Mouse (Mus musculus): ENCODE data around the gene Rbfox3.

The Rbfox3 gene

DNA sequence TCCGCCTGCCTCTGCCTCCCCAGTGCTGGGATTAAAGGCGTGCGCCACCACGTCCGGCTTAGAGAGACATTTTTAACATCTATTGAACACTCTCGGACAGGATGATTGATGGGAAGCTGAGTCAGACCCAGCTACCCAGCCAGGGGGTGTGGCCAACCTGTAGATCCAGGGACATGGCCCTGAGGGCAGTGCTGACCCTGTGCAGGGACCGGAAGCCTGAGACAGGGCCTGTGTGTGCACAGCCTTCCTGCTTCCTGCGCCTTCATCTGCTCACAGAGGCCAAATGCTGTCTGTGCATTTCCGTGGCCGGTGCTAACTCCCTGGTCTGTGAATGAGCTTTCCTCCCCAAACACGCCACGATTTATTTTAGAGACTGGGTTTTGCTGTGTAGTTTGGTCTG lies 431.6 kb downstream of the Rbfox3 start:
- no peak for DNase-seq (ENCODE audit: low read depth, low spot score)

DNA sequence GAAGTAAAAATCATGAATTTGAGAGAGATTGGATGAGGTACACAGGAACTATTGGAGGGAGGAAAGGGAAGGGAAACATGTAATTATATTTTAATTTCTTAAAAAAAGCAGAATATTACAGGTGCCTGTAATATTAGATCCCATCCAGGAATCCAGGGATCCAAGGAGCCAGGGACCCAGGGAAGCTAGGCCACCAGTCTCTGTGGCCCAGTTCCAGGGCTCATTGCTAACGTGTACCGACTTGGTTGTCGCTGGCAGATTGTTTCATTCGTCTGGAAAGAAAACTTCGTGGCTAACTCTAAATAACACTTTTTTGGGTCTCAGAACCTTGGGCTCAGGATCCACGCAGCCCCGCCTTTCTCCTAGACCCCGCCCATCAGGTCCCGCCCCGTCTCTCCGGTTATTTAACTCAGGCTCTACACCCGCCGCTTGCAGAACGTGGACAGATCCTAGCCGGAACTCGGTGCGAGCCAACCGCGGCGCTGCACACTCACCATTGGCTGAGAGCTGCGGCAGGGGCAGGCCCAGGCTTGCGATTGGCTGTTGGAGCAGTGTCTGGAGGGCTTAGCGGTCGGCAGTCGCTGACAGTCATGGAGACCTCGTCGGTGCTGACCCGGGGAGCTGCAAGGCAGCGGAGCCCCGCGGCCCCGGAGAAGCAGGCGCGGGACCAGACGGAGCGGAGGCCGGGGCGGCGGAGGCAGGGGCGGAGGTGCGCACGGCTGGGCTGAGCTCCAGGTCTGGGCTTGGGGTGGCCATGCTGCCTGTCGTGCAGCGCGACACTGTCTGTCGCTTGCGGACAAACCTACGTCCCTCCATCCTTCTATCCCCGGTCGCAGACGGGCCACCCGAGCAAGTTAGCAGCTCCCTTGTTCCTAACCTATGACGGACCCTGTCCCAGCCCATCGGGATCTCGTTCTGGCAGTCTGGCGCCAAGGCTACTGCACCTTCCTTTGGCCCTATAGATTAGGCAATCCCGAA lies 434.7 kb downstream of the Rbfox3 start, which contains the start of gene Engase:
Engase (plus strand) TSS at position 434 of the 978 bp plus-strand sequence.
- peak; percentile 84 for DNase-seq (ENCODE audit: low read depth, low spot score)

DNA sequence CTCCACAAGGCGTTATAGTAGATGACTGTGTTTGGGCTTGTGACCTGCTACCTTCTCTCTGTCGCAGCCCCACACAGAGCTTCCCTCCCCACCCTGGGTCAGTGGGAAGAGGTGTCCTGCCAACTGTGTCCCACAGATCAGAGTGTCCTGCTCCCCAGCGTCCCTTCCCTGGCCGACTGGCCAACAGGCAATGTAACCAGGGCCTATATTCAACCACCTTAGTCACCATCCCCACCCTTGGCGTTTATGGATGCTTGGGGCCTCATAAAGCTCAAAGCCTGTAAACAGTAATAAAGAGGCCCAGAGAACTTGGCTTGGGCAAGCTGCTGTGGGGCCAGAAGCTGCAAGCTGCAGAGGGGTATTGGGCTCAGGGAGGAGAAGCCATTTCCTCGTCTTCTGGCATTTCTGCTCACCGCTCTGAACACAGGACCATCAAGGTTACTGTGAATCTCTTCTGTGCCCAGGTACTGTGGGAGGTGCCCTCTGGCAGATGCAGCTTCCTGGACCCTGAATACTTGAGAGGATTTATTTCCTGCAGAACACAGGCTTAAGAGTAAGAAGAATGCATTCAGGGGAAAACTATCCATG lies 435.8 kb downstream of the Rbfox3 start:
- no peak for DNase-seq (ENCODE audit: low read depth, low spot score)

GRCm38 (mm10) chr11:118473842-118474500 lies 437.4 kb downstream of the Rbfox3 start:
- no peak for DNase-seq (ENCODE audit: low read depth, low spot score)

GRCm38 (mm10) chr11:118473161-118473560 lies 438.2 kb downstream of the Rbfox3 start:
- no peak for DNase-seq (ENCODE audit: low read depth, low spot score)

GRCm38 (mm10) chr11:118471676-118472075 lies 439.7 kb downstream of the Rbfox3 start:
- DNase-seq (ENCODE audit: low read depth, low spot score): no peak

DNA sequence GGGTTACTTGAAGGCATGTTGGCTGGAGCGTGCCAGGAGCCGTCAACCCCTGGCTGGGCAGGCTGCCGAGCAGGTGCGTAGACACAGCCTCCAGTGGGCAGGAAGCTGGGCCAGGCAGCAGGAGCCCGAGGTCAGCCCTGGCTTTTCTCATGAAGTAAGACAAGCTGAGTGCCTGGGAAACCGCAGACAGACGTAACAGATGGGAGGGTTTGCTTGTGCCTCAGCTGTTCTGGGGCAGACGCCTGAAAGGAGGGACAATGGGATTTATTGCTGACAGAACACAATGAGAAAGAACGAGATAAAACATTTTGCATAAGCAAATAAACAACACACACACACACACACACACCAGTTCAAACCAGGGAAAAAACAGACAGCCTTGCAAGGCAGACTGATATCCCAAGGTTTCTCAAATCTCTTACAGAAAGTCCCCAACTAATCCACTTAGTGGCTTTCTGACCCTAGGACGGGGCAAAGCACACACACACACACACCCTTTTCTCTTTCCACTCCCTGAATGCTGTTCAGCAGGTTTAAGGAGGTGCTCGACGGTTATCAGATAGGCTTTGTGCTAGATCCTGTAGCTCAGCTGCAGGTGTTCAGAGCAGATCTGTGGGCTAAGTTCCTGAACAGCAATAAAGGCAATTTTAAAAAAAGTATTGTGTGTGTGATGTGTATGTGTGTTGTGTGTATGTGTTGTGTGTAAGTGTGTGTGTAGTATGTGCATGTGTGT lies 441.0 kb downstream of the Rbfox3 start:
- DNase-seq (ENCODE audit: low read depth, low spot score): no peak

GRCm38 (mm10) chr11:118469509-118470160 lies 441.8 kb downstream of the Rbfox3 start:
- no peak for DNase-seq (ENCODE audit: low read depth, low spot score)

- DNase-seq (ENCODE audit: low read depth, low spot score): no peak
Observed at GRCm38 (mm10) chr11:118467441-118468035, 443.9 kb downstream of the Rbfox3 start.

- no peak for DNase-seq (ENCODE audit: low read depth, low spot score)
Observed at GRCm38 (mm10) chr11:118460280-118460679, 451.1 kb downstream of the Rbfox3 start.

GRCm38 (mm10) chr11:118459536-118459935 lies 451.9 kb downstream of the Rbfox3 start:
- DNase-seq (ENCODE audit: low read depth, low spot score): no peak

DNA sequence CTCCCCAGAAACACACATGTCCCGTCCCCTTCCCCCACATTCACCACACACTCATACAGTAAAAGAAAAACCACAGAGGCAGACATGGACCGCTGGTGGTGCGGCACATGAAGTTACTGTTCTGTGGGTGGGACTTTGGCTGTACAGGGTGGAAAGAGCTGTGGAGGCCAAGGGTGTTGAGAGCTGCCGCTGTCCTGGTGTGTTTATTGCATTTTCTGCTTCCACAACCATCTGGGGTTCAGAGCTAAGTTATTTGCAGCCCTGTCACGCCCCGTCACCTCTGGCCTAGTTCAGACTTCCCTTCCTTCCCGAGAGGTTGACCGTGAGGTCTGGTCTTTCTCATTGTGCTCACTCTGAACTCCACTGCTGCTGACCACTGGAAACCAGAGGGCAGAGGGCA lies 452.3 kb downstream of the Rbfox3 start:
- DNase-seq (ENCODE audit: low read depth, low spot score): no peak

DNA sequence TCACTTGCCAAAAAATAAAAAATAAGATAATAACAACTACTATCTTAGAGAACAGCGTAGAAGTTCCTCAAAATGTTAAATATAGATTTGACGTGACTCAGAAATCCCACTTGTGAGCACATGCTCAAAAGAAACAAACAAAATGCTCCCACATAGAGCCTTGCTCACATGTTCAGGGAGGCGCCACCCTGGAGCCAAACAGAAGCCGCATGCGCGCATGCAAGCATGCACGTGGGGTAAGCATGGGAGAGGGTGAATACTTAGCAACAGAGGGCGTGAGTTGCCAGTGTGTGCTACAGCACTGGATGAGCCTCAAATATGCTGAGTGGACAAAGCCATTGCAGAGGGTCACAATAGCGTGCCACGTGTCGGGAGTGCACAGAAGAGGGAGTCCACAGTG lies 454.5 kb downstream of the Rbfox3 start:
- DNase-seq (ENCODE audit: low read depth, low spot score): no peak

GRCm38 (mm10) chr11:118455788-118456187 lies 455.6 kb downstream of the Rbfox3 start:
- no peak for DNase-seq (ENCODE audit: low read depth, low spot score)

DNA sequence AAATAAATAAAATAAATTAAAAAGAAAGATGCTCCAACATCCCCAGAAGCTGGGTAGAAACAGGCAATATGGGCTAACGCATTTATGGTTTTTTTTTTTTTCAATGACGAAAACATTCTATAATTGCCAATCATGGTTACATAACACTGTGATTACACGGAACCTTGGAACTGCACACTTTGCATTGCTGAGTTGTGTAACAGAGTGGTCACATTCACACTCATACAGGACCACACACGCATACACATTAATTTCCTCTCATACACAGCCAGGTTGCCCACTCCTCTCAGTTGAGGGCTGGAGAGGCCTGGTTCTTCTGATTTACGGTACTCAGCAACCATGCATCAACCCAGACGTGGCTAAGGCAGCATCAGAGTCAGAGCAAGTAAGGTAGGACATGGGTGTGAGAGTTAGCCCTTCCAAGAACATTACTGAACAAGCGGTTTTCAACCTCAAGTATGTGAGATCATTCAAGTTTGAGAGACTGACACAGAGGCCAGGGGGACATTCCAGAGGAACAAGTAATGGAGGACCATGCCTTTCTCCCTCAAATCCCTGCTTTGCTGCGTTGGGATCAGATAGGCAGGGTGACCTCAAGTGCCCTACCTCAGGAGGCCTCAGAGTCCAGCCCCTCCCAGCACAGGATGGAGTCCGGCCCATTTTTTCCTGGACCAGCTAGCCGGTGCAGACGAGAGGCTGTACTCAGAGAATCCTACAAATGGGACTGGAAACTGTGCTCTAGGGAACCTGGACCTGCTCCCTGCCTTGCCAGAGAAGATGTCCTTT lies 457.3 kb downstream of the Rbfox3 start:
- DNase-seq (ENCODE audit: low read depth, low spot score): no peak

GRCm38 (mm10) chr11:118452955-118453354 lies 458.4 kb downstream of the Rbfox3 start:
- no peak for DNase-seq (ENCODE audit: low read depth, low spot score)

GRCm38 (mm10) chr11:118451211-118451610 lies 460.2 kb downstream of the Rbfox3 start:
- DNase-seq (ENCODE audit: low read depth, low spot score): no peak

DNA sequence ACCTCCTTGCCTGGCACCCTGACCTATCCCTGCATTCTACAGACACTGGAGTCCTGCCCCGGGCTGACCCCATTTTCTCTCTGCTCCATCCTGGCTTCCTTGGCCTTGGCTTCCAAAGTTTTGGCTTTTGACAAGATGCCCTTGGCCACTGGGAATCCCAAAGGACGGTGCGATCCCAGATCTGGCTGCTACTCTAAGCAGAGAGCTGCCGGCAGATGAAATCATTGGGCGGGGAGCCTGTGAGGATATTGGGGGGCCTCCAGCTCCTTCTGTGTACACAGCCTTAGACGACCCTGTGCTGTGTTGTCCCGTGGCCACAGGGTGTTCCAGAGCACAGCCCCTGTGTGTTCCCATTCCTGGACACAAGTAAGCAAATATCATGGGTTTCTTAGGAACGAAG lies 463.0 kb downstream of the Rbfox3 start:
- no peak for DNase-seq (ENCODE audit: low read depth, low spot score)

- DNase-seq (ENCODE audit: low read depth, low spot score): no peak
Observed at GRCm38 (mm10) chr11:118447346-118447745, 464.1 kb downstream of the Rbfox3 start.

- DNase-seq (ENCODE audit: low read depth, low spot score): no peak
Observed at GRCm38 (mm10) chr11:118445843-118446242, 465.6 kb downstream of the Rbfox3 start.
